Mouse (Mus musculus) lung, adult 2 months (tissue): Measurements from ENCODE around the gene Carmil3. TPM values are rescaled to one million over a fixed set of nuclear protein-coding genes. Genes with fewer than 3 reads are reported as not detected.

ENCODE experiments used
- DNase-seq: peaks from one replicate; pipeline ENCODE4 v3.0.0; 2022
- H3K4me1 ChIP-seq: fragments of 200-500 bp; 2 replicates; pipeline ENCODE4 v1.6.1; 2011; ENCODE audit warnings: low read length; ENCODE audit not compliant: control insufficient read depth, insufficient read depth
- H3K4me3 ChIP-seq: fragments of 200-500 bp; replicated peaks from 2 replicates; pipeline ENCODE3; 2011; ENCODE audit warnings: low read depth, mild to moderate bottlenecking, control low read depth, low read length; ENCODE audit errors: extremely low read depth
- CTCF ChIP-seq: fragments of 200-500 bp; IDR thresholded peaks from 2 replicates; pipeline ENCODE4 v1.5.1; 2011; ENCODE audit warnings: mild to moderate bottlenecking, low read length, control low read depth; ENCODE audit not compliant: insufficient read depth
- POLR2A ChIP-seq: fragments of 200-500 bp; IDR thresholded peaks from 2 replicates; pipeline ENCODE4 v1.6.1; 2011; ENCODE audit warnings: low read depth, mild to moderate bottlenecking, control low read depth, low read length, borderline replicate concordance; ENCODE audit errors: extremely low read depth
- WGBS: fragments of 180-500 bp; shearing (Covaris S2); methylation state at CpG from one replicate; pipeline ENCODE4 v1.1.7; 2018; 5-methylcytosine and 5-hydroxymethylcytosine counted together
- polyA plus RNA-seq: library from polyadenylated mRNA; depleted of rRNA; stranded (reverse); fragments of >200 nt; gene quantifications from 2 replicates; pipeline ENCODE4 v1.2.3, GENCODE M21; 2012

Carmil3 gene
- polyA plus RNA-seq, 1 experiment: 1.8 TPM

- no peak for DNase-seq
- TF ChIP-seq CTCF (no peak), POLR2A (no peak)
- 60% methylated on average over 2 of the region's 2 CpGs for WGBS
- Histone ChIP-seq H3K4me3 (no peak overlapping the region), H3K4me1 (no peaks in the 10 kb centered on the region)
Observed at GRCm38 (mm10) chr14:55518897-55519296, 28.4 kb downstream of the Carmil3 start.

GRCm38 (mm10) chr14:55519604-55520003, 29.2 kb downstream of the Carmil3 start:
- 68% methylated on average over 4 of the region's 4 CpGs for WGBS
- TF ChIP-seq POLR2A (no peak), CTCF (no peak)

GRCm38 (mm10) chr14:55520451-55521361, 30.3 kb downstream of the Carmil3 start:
- H3K4me1 ChIP-seq: no peaks in the 10 kb centered on the region
- 3% methylated on average over 61 of the region's 61 CpGs for WGBS
- no peak overlapping the region for H3K4me3 ChIP-seq
- TF ChIP-seq POLR2A: no peak
- no peak for TF ChIP-seq CTCF
- peak; percentile 14 for DNase-seq

More at GRCm38 (mm10) chr14:55519604-55520003, 29.2 kb downstream of the Carmil3 start:
- no peak for DNase-seq
- H3K4me3 ChIP-seq: no peak overlapping the region
- H3K4me1 ChIP-seq: no peaks in the 10 kb centered on the region

- no peak for DNase-seq
- Histone ChIP-seq H3K4me3 (no peak overlapping the region), H3K4me1 (no peaks in the 10 kb centered on the region)
- no peak for TF ChIP-seq CTCF
- no peak for TF ChIP-seq POLR2A
- WGBS: 31% methylated on average over 4 of the region's 4 CpGs
Observed at GRCm38 (mm10) chr14:55524062-55524461, 33.6 kb downstream of the Carmil3 start.

GRCm38 (mm10) chr14:55524785-55525184, 34.3 kb downstream of the Carmil3 start, which contains the start of gene Nrl:
Gene Nrl, minus strand, starts transcription at chr14:55524981.
- WGBS: 20% methylated on average over 8 of the region's 8 CpGs

GRCm38 (mm10) chr14:55526674-55527073, 36.2 kb downstream of the Carmil3 start:
- Histone ChIP-seq H3K4me1 (no peaks in the 10 kb centered on the region), H3K4me3 (no peak overlapping the region)
- no peak for TF ChIP-seq CTCF
- TF ChIP-seq POLR2A: no peak
- no peak for DNase-seq
- WGBS: 80% methylated on average over 2 of the region's 2 CpGs

More at GRCm38 (mm10) chr14:55524785-55525184, 34.3 kb downstream of the Carmil3 start, which contains the start of gene Nrl:
- TF ChIP-seq POLR2A: no peak
- TF ChIP-seq CTCF: no peak
- no peak within 1 kb of the TSS for H3K4me3 ChIP-seq
- no peak for DNase-seq
- no peaks in the 10 kb centered on the region for H3K4me1 ChIP-seq

- TF ChIP-seq POLR2A (no peak), CTCF (no peak)
- 22% methylated on average over 3 of the region's 3 CpGs for WGBS
- H3K4me3 ChIP-seq: no peak overlapping the region
- no peak for DNase-seq
- no peaks in the 10 kb centered on the region for H3K4me1 ChIP-seq
Observed at GRCm38 (mm10) chr14:55527940-55528339, 37.5 kb downstream of the Carmil3 start.

- no peak overlapping the region for H3K4me3 ChIP-seq
- H3K4me1 ChIP-seq: 0 out of 2 replicates have a peak, but pooled peaks cover 3% of the 10 kb centered on the region
- peak; percentile 12 for DNase-seq
- 44% methylated on average over 6 of the region's 6 CpGs for WGBS
- peak; percentile 79 for TF ChIP-seq CTCF
- no peak for TF ChIP-seq POLR2A
Observed at GRCm38 (mm10) chr14:55536116-55536745, 45.8 kb downstream of the Carmil3 start.

- WGBS: under 1% methylated on average over 32 of the region's 32 CpGs
- TF ChIP-seq POLR2A (peak; percentile 89; the same call in 1 of the 2 replicates), CTCF (no peak)
- peak; percentile 79 for DNase-seq
- Histone ChIP-seq H3K4me1 (0 out of 2 replicates have a peak, but pooled peaks cover 3% of the 10 kb centered on the region), H3K4me3 (peak within 1 kb of the TSS; percentile 96)
Observed at GRCm38 (mm10) chr14:55540067-55540786, 49.8 kb downstream of the Carmil3 start, which contains the start of gene Pck2. Gene Pck2, plus strand, starts transcription at chr14:55540266.
